22 mouse cellular contexts compared by ENCODE assay signal in genomic region chr8:106734222-106734621, GRCm38 (mm10). TPM values are rescaled to one million over a fixed set of nuclear protein-coding genes. Genes with fewer than 3 reads are reported as not detected.
DNase-seq lines count a peak whose midpoint lies in the region; ATAC-seq and TF ChIP-seq lines count a peak whose summit lies in the region.
"Had no signal": no experiment of that assay in that cellular context is flagged by ENCODE, and none has a peak within 500 bp of the region (broad histone marks: within the 10 kb centered on the region; RNA-seq: fewer than 3 reads in every experiment).

No protein-coding gene starts in this region.

- H3K27me3 ChIP-seq in heart, adult 2 months (ENCODE audit: control insufficient read depth, insufficient read depth, low read length): no peaks in the 10 kb centered on the region
- H3K27me3 ChIP-seq in heart, embryonic 16.5 days (ENCODE audit: control insufficient read depth, insufficient read depth, low read length): no peaks in the 10 kb centered on the region
- H3K27me3 ChIP-seq: forebrain, embryonic 15.5 days; Patski; stomach, embryonic 15.5 days had no signal

- TF ChIP-seq EP300 in heart, adult 2 months (IDR thresholded peaks at IDR 0.05; ENCODE audit: insufficient read depth, low read depth, low read length): no peak

- no peak for TF ChIP-seq POLR2A in heart, adult 2 months (IDR thresholded peaks at IDR 0.05; ENCODE audit: insufficient read depth, low read depth, low read length)

- H3K27ac ChIP-seq in gastrocnemius, adult 2 months: peak overlapping the region; percentile 92
- peak overlapping the region; percentile 93 for H3K27ac ChIP-seq in heart, adult 2 months
- peak overlapping the region; percentile 83 for H3K27ac ChIP-seq in heart, embryonic 16.5 days (ENCODE audit: low read length)
- H3K27ac ChIP-seq: forebrain, embryonic 15.5 days; hindbrain, postnatal 0 days; midbrain, embryonic 12.5 days; stomach, embryonic 15.5 days had no signal

- peaks cover 6% of the 10 kb centered on the region for H3K4me1 ChIP-seq in heart, adult 2 months (ENCODE audit: control insufficient read depth, insufficient read depth, low read length)
- peaks cover 18% of the 10 kb centered on the region for H3K4me1 ChIP-seq in heart, embryonic 16.5 days (ENCODE audit: control insufficient read depth, insufficient read depth, low read length)
- H3K4me1 ChIP-seq: forebrain, embryonic 15.5 days; midbrain, embryonic 12.5 days; stomach, embryonic 15.5 days had no signal

- no peak for DNase-seq in gastrocnemius, adult 2 months
- DNase-seq in gastrocnemius, postnatal 4 days (ENCODE audit: low spot score in 2 of 2): no peak
- DNase-seq in heart, adult 2 months: peak in 1 of 2 experiments; percentile 22
- DNase-seq in skeletal muscle tissue, adult 2 months (ENCODE audit: low read depth, low spot score): peak; percentile 77
- no peak for DNase-seq in kidney, adult 8-10 months
- no peak for DNase-seq in frontal cortex, postnatal 10 days (ENCODE audit: low spot score in 2 of 2)
- DNase-seq in cerebellum, postnatal 10 days: no peak
- DNase-seq: cerebellum, postnatal 36 days; gastrocnemius, postnatal 36 days; kidney, adult 18-20 months; kidney, postnatal 36 days; layer of hippocampus, postnatal 36 days; liver; lung, adult 18-20 months; lung, postnatal 36 days; spleen, adult 18-20 months had no signal

- H3K4me3 ChIP-seq in gastrocnemius, adult 2 months: no peak overlapping the region
- H3K4me3 ChIP-seq in heart, adult 2 months: no peak overlapping the region
- no peak overlapping the region for H3K4me3 ChIP-seq in heart, embryonic 16.5 days (ENCODE audit: low read length)
- H3K4me3 ChIP-seq: forebrain, embryonic 15.5 days; midbrain, embryonic 12.5 days; stomach, embryonic 15.5 days had no signal

- TF ChIP-seq CTCF in gastrocnemius, adult 2 months (IDR thresholded peaks at IDR 0.05): no peak
- TF ChIP-seq CTCF in heart, adult 2 months (IDR thresholded peaks at IDR 0.05): no peak

- peaks cover 15% of the 10 kb centered on the region for H3K36me3 ChIP-seq in heart, adult 2 months (ENCODE audit: control insufficient read depth, insufficient read depth, low read length)
- H3K36me3 ChIP-seq in heart, embryonic 16.5 days (ENCODE audit: control insufficient read depth, insufficient read depth): peaks cover 13% of the 10 kb centered on the region
- H3K36me3 ChIP-seq: forebrain, embryonic 15.5 days had no signal

- no peak overlapping the region; the same call in 1 of the 2 replicates for H3K4me2 ChIP-seq in heart, embryonic 16.5 days (ENCODE audit: low read depth, low read length)
- H3K4me2 ChIP-seq: forebrain, embryonic 15.5 days; midbrain, embryonic 12.5 days; stomach, embryonic 15.5 days had no signal

- 0 out of 2 replicates have a peak, but pooled peaks cover 1% of the 10 kb centered on the region for H3K9me3 ChIP-seq in heart, embryonic 16.5 days (replicated peaks; ENCODE audit: control insufficient read depth, low read length)
- H3K9me3 ChIP-seq: forebrain, embryonic 15.5 days; midbrain, embryonic 12.5 days; stomach, embryonic 15.5 days had no signal

- peak; percentile 79 for ATAC-seq in heart, embryonic 16.5 days (replicated peaks; ENCODE audit: extremely low read depth, insufficient read depth, low FRiP score)
- ATAC-seq: forebrain, embryonic 15.5 days; hindbrain, postnatal 0 days; Patski had no signal

- intact Hi-C loops in gastrocnemius, adult 2 months (cut with DNase I): loop anchor here (5.0 kb wide), 1 partner anchor 38 kb away; no protein-coding TSS in a partner anchor
- intact Hi-C loops in heart, adult 2 months (cut with DNase I): loop anchor here (2.0 to 5.0 kb wide), 2 partner anchors 37 to 103 kb away; no protein-coding TSS in a partner anchor

- H3K79me2 ChIP-seq in heart, adult 2 months (replicated peaks; ENCODE audit: control insufficient read depth, insufficient read depth, low read length): no peaks in the 10 kb centered on the region

- peak overlapping the region; percentile 52 for H3K9ac ChIP-seq in heart, adult 2 months (ENCODE audit: low read depth, low read length)
- H3K9ac ChIP-seq in heart, embryonic 16.5 days (ENCODE audit: low read length): peak overlapping the region; percentile 32; the same call in 1 of the 2 replicates
- H3K9ac ChIP-seq: forebrain, embryonic 15.5 days; midbrain, embryonic 12.5 days; stomach, embryonic 15.5 days had no signal

RNA-seq across cellular contexts. Expression of gene Tango6, which starts 51.4 kb away (rescaled TPM):
- total RNA-seq in gastrocnemius, adult 2 months (2021): 10 to 100 TPM; 12.2 to 12.7 TPM
- total RNA-seq in gastrocnemius, postnatal 4 days (2021): 1 to 10 TPM; 9.1 to 9.3 TPM
- total RNA-seq in heart, adult 2 months (2021): 10 to 100 TPM; 10.2 to 10.5 TPM
- 5.2 and 7.7 TPM in 2 replicates for polyA plus RNA-seq in heart, adult 2 months (2012; rRNA removed)
- 7.6 and 7.7 TPM in 2 replicates for polyA plus RNA-seq in heart, embryonic 16.5 days (2015; fragmentation: Nextera tagmentation; extraction: Ambion mirVana)
